Mouse (Mus musculus): ENCODE results near the gene Olfr1496. TPM values are rescaled to one million over a fixed set of nuclear protein-coding genes. Genes with fewer than 3 reads are reported as not detected.

The Olfr1496 gene
- polyA plus RNA-seq, 1 experiment from 2014 or later: not detected

Other genes with a start within 250 kb of the Olfr1496 start
- not detected in 2 replicates for gene Olfr1480, start 250.0 kb upstream of the Olfr1496 start, polyA plus RNA-seq (2015; fragmentation: Nextera tagmentation; extraction: Ambion mirVana)
- gene Olfr1484, start 194.4 kb upstream of the Olfr1496 start, polyA plus RNA-seq (2015; fragmentation: Nextera tagmentation; extraction: Ambion mirVana): not detected in 2 replicates
- not detected in 2 replicates for gene Olfr1487, start 160.5 kb upstream of the Olfr1496 start, polyA plus RNA-seq (2015; fragmentation: Nextera tagmentation; extraction: Ambion mirVana)
- not detected in 2 replicates for gene Olfr1489, start 146.3 kb upstream of the Olfr1496 start, polyA plus RNA-seq (2015; fragmentation: Nextera tagmentation; extraction: Ambion mirVana)
- not detected in 2 replicates for gene Olfr1490, start 126.8 kb upstream of the Olfr1496 start, polyA plus RNA-seq (2015; fragmentation: Nextera tagmentation; extraction: Ambion mirVana)
- not detected in 2 replicates for gene Olfr1491, start 80.6 kb upstream of the Olfr1496 start, polyA plus RNA-seq (2015; fragmentation: Nextera tagmentation; extraction: Ambion mirVana)
- not detected in 2 replicates for gene Olfr1493-ps1, start 54.6 kb upstream of the Olfr1496 start, polyA plus RNA-seq (2015; fragmentation: Nextera tagmentation; extraction: Ambion mirVana)
- gene Olfr1494, start 38.1 kb upstream of the Olfr1496 start, polyA plus RNA-seq (2015; fragmentation: Nextera tagmentation; extraction: Ambion mirVana): not detected in 2 replicates
- not detected in 2 replicates for gene Olfr1495, start 13.3 kb upstream of the Olfr1496 start, polyA plus RNA-seq (2015; fragmentation: Nextera tagmentation; extraction: Ambion mirVana)
- gene Olfr1497, start 20.3 kb downstream of the Olfr1496 start, polyA plus RNA-seq (2015; fragmentation: Nextera tagmentation; extraction: Ambion mirVana): not detected in 2 replicates
- not detected in 2 replicates for gene Olfr1499, start 41.6 kb downstream of the Olfr1496 start, polyA plus RNA-seq (2015; fragmentation: Nextera tagmentation; extraction: Ambion mirVana)
- not detected in 2 replicates for gene Olfr1500, start 52.6 kb downstream of the Olfr1496 start, polyA plus RNA-seq (2015; fragmentation: Nextera tagmentation; extraction: Ambion mirVana)
- not detected in 2 replicates for gene Olfr1501, start 72.8 kb downstream of the Olfr1496 start, polyA plus RNA-seq (2015; fragmentation: Nextera tagmentation; extraction: Ambion mirVana)
- gene Olfr1502, start 83.9 kb downstream of the Olfr1496 start, polyA plus RNA-seq (2015; fragmentation: Nextera tagmentation; extraction: Ambion mirVana): not detected in 2 replicates
- not detected in 2 replicates for gene Olfr1504, start 120.0 kb downstream of the Olfr1496 start, polyA plus RNA-seq (2015; fragmentation: Nextera tagmentation; extraction: Ambion mirVana)
- gene Olfr1505, start 135.7 kb downstream of the Olfr1496 start, polyA plus RNA-seq (2015; fragmentation: Nextera tagmentation; extraction: Ambion mirVana): not detected in 2 replicates